Mouse (Mus musculus) lung, postnatal 0 days (tissue): ENCODE measurements around the gene Cltc.

Experiments
- CTCF ChIP-seq: IDR thresholded peaks from 2 replicates; pipeline ENCODE4 v1.5.1; 2016; ENCODE audit warnings: antibody characterized with exemption, mild to moderate bottlenecking
- EP300 ChIP-seq: IDR thresholded peaks from 2 replicates; pipeline ENCODE4 v1.6.1; 2016; ENCODE audit warnings: antibody characterized with exemption, mild to moderate bottlenecking, control low read depth

DNA sequence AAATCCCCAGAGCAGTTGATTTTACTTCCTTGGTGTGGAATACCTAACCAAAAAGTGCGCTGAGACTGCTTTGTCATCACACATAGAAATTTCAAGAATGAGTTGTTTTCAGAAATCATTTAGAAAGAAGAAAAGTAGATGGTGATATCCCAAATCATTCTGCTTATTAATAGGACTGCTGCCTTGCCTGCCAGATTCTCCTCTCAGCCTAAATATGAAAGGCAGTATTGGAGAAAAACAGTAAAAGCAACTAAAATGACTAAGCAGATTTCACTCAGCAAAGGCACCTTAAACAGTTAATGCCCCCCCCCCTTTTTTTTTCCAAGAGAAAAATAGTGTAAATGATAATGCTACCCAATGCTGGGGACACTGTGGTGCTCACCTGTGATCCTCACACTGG lies 1.9 kb upstream of the Cltc start:
- TF ChIP-seq EP300 (no peak), CTCF (no peak)
